Mouse (Mus musculus) gastrocnemius, postnatal 25 days (tissue): ENCODE measurements at regions not wholly inside any gene's neighbourhood (a gene's known extent, or its start where the extent isn't known, plus 50 kb on each side); places are given as distances from the start of the nearest gene placed in this dataset.
A peak's percentile ranks its signal among the peaks of the same experiment; 100 is the strongest.

Experiments used
- DNase-seq: peaks from one replicate; pipeline ENCODE4 v3.0.0; 2022

DNA sequence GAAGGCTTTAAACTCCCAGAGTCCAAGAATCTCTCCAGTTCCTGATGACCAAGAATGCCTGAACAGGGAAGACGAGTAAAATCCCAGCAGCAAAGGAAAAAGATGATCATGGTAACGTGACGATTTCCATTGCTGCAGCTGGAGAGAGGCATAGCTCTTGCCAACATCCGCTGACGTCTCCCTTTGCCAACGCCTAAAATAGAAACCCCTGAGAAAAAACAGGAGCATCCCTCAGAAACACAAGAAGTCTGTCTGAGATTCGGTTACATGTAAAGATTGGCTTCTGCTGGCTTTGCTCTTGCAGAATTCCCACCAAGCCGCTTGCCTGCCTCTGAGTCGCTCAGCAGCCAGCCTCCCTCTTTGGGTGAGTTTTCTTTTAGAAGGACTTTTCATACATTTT, 290.3 kb upstream of the Nt5c1b start:
- DNase-seq, result peak; percentile 18

DNA sequence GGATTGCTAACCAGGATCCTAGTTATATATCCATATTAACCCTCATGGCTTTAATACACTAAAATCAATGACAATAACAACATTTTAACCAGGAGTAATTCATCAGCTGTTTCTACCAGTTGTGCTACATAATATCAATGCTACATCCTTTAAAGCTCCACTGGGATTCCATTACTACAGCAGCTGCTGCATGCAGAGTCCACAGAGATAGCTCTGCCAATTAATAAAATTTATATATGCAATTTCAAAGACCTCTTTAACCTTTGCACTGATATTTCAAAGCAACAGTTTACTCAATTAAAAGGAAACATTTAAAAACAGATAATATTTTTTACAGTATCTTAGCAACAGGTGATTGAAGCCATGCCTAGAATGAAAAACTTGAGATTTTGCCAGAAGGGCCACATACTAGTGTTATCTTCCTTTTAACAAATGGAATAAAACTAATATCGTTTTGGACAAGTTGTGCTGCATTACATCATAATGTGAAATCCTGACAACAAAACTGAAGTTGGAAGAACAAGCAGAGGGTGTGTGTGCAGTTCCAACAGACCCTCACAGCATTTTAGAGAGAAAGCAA, 256.8 kb upstream of the Nt5c1b start:
- no peak for DNase-seq

DNA sequence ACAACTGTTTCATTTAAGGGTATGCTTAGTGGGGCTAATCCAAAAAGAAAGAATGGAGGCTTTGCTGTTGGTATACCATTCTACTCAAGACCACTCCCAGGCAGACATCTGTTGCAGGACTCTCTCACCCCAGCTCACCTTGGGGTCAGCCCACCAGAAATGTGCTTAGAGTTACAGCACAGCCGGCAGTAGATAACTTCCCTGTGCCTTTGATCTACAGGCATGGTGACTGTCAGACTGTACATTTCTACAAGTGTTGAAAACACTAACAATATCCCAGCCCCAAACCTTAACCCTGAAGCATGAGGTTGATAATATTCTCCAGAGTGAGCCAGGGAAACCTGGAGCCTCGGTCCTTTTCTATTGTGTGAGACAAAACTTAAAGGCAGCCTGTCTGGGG, 247.7 kb upstream of the Nt5c1b start:
- no peak for DNase-seq

DNA sequence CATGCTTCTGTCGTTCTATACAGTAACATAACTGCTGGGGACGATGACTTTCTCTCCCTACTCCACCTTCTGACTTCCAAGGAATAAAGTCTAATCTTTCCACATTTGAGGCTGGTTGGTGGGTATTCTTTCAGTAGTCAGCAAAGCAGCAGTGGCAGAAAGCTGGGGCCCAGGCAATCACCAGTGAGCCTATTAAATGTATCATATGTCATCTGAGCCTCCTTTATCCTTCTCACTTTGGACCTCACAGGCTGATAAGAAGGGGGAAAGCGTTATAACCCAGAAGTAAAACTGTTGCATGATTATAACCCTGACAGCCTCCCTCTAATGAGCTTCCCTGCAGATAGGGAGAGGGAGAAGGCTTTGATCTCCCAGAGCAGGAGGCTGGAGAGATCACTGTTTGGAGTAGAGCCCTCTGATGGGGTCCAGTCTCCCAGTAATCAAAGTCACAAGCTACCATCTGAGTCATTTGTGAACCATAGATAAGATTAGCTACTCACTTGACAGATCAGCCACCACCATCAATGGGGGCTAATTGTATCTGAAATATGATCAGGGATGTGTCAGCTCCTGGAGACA, 241.7 kb upstream of the Nt5c1b start:
- DNase-seq, result no peak

DNA sequence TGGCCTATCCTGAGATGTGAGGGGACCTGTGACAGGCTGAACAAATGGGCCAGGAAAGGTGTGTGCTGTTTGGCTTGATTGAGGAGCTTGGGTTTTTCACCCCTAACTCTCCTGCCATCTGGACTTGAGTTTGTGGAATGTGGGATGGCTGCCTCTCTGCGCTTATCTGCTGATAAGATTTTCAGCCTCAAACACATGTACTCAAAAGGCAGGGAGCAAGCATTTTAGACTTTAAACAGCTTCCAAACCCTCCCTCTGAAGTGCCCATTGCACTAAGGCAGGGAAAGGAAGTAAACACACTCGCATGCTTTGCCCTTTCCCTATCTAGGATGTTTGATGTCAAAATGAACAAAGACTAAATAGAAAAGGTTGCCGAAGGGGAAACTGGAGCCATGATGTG, 235.6 kb upstream of the Nt5c1b start:
- no peak for DNase-seq

DNA sequence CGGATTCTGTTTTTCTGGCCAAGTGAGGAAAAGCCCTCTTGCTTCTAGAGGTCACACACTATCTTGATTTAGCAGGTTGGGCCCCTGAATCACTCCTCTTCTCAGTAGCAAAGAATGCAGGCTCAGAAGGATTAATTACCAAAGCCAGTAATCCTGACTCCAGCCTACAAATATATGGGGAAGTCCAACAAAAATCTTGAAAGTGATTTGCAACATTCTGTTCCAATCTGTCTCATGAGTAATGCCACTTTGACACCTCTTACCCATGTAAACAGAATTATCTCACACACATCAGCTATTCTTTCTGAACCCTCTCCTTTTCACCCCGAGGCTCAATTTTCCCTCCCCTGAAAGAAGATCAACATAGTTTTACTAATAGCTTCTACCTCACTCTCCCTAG, 233.9 kb upstream of the Nt5c1b start:
- DNase-seq, result no peak

DNA sequence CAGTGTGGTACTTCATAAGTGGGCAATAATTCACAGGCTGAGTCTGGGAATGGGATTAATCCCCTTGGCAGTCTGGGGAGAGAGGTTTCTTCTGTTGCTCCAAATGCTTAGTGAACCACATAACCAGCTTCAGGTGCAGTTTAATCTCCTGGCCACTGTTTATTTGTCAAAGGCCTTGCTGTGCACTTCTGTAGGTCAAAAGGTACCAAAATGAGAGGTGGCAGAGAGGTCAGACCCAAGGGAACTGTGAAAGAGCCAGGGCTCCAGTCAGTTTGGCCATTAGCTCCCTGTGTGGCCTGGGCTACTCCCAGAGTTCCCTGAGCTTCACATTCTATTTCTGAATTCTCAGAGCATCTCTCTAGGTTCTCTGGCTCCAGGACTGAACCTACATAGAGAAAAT, 229.6 kb upstream of the Nt5c1b start:
- DNase-seq, result no peak

DNA sequence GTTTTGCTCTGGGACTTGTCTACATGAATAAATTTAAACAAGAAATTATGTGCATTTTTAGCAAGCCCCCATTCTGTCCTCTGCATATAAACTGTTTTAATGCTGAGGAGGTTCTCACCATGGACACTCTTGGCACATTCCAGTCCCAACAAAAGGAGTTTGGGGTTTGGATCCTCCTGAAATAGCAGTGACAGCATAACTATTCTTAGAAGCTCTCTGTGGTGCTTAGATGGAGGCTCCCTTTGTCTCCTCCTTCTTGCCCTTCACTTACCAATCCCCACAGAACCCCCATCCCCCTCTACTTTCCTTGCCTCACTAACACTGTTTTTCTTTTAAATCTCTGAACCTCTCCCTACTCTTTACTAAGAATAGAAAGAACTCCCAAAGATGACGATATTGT, 208.9 kb upstream of the Nt5c1b start:
- DNase-seq, result no peak

DNA sequence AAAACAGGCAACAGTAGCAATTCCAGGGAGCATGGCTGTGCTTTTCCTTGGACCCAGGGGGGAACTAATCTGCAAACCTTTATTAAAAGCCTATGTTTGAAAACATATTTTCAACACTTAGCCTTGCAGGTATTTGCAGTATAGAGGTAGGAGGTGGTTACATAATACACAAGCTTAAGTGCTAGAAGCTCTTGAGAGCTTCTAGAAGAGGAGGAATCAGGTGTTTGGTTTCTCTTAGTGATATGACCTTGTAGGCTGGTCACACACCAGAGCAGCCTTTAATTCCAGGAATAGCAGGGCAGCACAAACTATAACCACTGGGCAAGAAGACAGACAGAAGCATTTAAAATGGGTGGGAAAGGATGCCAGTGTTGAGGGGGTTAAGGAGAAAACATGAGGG, 201.7 kb upstream of the Nt5c1b start:
- no peak for DNase-seq

DNA sequence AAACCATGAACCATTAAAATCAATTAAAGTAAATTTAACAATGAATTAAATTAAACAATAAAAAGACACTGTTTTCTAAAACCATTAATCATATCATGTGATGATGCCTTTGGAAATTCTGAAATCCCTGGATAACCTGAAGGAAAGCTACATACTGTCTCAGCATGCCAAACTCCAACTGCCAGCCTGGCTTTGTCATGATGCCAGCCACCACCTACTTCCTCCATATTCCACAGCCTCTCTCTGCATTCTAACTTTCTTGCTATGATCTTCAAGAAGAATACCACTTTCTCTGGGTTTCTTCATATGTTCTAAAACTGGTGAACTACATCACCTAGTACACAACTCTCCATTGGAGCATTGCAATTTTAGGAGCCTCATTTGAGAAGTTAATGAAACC, 201.2 kb upstream of the Nt5c1b start:
- DNase-seq, result no peak

DNA sequence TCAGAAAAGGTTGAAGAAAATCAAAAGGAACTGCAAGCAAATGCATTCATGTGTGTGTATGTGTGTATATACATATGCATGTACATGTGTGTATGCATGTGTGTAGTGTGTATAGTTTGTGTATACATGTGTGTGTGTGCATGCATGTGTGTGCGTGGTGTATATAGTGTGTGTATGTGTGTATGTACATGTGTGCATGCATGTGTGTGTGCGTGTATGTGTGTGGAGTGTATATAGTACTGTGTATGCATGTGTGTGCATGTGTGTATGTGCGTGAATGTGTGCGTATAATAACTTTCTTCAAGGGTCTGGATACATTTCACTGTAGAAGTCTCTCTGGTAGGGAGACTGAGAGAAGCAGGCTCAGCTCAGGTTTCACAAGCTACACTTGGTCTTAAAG, 191.1 kb upstream of the Nt5c1b start:
- DNase-seq, result no peak

DNA sequence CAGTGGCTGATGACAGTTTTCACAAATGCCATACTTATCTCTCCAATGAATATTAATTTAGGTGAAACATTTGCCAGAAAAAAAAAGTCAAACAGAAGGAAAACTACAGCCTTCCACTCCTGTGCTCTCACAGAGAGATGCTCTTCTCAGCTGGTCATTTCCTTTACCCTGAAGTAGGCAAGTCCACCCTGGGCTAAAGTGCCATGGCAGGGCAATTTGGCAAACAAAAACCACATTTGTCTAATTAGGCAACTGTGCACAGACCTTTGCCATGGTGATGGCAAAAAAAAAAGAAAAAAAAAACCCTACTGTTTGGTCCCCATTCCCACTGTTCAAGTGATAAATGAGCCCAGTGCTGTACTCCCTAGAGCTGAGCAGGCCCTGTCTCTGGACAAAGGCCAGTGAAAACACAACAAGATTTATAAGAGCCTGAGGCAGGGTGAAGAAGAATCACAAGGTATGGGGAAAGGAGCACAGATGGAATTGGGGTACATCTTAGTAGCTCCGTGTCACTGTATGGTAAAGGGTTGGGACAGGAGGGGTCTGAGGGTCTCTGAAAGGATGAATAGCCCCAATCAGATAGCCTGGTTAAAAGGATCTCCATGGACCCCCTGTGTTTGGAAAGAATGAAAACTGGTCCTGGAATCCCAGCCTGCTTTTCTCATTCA, 190.5 kb upstream of the Nt5c1b start:
- no peak for DNase-seq

DNA sequence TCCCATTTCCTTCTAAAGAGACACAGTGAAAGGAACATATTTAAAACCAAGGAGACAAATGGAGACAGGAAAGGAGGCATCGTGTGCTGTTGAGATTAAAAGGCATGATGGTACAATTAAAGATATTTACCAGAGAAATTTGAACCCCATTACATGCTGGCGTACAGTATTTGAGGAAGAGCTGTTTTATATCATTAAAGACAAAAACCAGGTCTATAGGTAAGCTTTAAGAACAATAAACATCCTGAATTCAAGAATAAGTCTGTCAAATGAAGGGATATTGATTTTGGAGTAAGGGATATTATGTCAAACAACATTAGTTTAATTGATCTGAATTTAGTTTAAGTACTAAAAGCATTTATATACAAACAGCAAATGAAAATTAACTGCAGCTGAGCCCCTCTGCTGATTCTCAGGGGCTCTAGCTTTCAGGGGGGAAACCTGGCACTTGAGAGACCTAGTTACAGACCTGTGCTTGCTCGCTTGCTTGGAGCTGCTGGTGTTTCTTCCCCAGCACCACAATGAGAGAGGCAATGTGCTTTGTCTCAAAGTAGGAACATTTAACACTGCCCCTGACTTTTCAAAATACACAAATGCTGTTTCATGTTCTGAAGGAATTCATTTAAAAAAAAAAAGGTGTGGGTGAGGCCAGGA, 189.8 kb upstream of the Nt5c1b start:
- DNase-seq, result no peak

DNA sequence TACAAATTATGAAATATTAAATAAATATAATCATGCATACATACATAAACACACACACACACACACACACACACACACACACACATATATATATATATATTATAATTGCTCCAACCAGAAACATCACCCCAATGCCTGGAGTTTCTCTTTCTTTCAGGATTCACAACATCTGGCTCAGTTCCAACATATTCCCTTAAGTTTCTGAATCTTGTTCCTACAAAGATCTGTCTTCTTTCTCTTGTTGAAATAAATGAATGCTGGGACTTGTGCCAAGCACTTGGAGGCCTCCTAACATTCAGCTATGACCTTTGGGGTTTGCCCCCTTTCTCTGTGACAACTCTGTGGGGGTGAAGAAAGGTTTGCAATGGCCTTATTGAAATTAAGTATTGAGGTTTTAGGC, 187.2 kb upstream of the Nt5c1b start:
- DNase-seq, result no peak

DNA sequence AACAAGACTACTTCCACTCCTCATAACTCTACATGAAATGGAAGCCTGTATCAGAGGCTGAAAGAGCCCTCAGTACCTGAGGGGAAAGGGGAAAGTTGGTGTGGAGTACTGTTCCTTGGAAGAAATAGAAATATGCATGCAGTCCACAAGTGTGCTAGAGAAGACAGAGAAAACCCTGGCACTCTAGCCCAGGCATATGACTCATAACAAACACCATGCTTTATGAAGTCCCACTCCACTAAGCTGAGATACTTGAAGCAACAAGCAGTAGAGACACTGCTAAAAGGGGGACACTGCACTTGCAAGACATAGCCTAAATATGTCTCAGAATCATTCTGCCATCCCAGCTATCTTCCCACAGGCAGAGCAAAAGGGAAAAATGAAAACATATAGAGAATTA, 183.2 kb upstream of the Nt5c1b start:
- no peak for DNase-seq

DNA sequence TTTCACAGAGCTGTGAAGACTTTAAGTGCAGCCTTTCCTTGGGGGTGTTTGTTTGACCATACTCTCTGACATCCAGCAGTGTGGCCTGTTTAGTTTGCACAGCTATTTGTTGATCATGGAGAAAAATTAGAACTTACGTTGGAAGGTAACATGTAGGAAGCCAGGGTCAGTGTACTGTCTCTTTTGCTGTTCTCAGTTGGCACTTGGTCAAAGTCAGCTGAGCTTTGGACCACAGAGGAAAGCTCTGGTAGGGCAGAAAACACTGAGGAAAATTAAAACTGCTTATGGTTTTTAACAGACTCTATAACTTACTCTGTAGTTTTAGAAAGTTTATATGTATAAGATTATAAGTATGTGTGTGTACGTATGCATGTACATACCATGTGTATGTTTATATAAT, 180.0 kb upstream of the Nt5c1b start:
- DNase-seq, result no peak

DNA sequence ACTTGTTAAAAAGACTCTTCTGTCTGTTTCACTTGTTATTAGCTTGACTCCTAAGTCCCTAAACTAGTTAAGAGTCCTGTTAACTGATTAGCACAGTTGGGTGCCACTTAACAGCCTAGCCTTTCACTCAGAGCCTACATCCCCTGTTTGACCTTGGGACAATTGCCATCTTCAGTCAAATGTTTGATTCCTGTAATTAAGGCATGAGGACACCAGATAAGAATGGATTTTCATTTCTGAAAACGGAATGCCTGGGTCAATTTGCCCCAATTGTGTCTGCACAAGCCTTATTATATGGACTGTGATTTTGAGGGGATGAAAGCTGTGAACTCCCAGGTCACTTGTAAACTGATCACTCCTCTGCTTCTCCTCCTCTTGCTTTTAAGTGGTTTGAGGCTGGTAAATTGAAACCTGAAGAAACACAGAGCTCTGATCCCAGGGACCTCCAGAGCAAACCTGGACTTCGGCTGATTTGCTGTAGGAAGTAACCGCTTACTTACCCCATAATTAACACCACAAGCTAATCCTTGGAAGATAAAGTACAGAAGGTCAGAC, 171.8 kb upstream of the Nt5c1b start:
- DNase-seq, result no peak

DNA sequence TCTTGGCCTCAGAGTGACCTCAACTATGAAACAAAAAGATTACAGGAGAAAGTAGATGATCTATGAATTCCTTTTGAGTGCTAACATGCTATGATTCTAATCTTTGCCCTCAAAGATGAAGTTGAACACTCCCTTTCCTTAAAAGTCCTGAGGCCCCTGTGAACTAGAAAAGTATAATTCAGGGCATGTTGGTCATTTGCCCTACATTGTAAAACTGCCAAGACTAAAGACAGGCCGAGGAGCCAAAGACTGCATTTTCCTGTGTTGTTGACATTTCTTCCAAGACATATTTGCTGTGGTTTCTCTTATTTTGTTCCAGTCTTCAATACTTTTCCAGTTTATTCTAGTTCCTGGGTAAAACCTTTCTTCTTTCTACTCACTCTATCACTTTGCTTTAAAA, 159.9 kb upstream of the Nt5c1b start:
- no peak for DNase-seq

DNA sequence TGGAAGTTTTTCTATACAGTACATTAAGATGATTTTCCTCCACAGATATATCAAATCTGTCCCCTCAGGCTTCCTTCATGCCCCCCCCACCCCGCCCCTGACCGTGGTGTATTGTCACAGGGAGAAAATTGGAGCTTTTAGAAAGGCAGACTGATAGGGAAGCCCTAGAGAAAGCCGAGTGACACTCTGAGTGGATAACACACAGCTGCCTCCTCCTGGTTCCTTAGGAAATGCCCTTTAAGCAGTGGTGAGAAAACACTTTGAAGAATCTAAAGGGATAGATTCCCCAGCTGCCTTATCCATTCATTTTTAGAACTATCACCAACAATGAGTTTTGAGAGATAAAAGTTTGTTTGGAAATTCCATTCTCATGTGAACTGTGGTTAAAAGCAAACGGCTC, 147.0 kb upstream of the Nt5c1b start:
- no peak for DNase-seq

DNA sequence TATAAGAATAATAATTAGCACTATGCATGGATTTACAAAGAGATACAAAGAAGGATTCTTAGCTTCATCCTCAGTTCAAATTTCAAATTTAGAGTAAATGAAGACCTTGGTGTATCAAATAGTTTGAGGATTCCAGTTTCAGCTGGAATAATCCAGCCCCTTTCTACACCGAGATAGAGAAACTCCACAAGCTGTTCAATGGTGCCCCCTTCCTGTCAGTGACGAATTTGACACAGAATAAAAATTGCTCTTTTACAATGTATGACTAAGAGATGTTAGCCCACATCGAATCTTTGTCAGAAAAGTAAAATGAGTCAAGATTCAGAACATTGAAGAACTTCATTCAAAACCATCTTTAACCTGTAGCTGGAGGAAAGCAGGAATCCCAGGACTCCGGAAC, 145.9 kb upstream of the Nt5c1b start:
- DNase-seq, result no peak

DNA sequence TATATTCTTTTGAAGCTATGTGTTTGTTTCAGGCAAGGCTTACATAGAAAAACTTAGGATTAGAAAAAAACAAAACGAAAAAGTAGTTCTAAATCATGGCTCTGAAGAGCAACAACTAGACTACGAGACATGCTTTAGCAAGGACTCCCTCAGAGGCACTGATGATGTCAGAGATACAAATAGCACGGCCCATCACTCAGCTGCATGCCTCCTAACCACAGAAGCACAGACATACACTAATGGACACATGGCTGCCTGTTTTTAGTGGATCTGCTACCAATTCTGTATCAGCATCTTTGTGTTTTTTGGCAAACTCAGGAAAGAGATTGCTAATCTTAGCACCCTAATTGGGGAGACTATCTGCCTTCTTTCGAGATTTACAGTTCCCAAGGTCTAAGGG, 138.6 kb upstream of the Nt5c1b start:
- DNase-seq, result no peak

DNA sequence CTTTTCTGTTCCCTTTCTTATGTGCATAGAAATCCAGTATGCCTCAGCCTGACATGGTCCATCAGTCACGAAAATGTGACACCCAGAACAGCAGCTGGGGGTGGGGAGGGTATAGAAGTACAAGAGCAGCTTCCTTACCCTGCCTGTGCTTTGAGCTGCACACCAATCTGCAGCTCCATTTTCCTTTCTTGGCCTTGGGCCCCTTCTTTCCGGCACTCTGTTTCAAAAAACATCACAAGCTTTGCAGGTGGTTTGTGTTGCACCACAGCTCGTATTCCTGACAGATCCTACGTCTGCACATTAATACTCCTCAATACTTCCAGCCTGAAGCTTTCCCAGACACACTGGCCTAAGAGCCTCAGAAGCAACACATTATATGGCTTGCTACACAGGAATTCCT, 138.1 kb upstream of the Nt5c1b start:
- no peak for DNase-seq

DNA sequence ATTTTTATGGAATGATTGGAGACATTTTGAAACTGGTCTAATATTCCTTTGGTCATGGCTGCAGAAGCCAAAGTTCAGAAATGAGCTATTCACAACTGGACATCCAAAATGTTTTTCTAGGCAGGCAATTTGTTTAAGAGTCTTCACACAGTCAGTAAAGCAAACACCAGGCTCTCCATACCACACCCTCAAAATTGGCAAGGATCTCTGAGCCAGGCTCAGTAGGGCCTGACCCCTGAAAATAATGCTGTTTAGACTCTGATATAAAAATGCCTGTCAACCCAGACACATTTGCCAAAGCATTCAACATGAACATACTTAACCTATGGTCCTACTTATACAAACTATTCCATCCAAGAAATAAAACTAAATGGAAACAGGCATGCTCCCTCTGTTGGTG, 121.7 kb upstream of the Nt5c1b start:
- no peak for DNase-seq

DNA sequence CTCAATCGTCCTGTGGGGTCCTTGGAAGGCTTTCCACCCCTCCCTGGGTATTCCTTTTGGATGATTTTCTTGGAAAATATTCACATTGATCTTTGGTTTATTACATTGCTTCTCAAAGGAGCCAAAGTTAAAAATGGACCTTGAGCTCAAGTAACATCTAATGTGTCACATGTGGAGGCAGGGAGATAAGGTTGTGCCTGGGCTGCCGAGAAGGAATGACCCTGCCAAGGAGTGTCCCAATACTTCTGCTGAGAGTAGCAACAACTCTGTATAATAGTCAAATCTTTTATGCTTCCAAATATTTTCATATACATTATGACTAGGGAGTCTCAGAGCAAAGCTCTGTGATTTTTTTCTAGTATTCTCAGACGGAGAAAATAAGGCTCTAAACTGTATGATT, 113.4 kb upstream of the Nt5c1b start:
- DNase-seq, result no peak
